Mouse (Mus musculus): ENCODE measurements at regions not wholly inside any gene's neighbourhood (a gene's known extent, or its start where the extent isn't known, plus 50 kb on each side); places are given as distances from the start of the nearest gene placed in this dataset.

DNA sequence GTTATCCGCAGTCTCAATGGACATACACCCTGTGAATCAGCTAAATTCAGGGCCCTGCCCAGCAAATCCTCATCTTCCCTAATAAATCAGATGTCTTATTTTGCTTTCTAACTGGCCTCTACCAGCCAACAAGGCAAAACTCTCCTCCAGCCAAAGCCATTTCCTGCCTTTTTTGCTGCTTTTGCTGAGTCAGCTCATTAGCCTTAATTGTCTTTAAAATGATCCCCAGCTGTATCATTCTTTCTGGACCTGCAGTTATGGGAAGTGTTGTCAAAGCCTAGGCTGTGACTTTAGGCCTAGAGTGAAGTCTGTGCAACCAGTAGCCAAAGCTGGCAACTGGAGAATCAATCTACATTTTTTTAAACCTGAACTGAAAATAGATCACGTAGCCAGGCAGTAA, 81.4 kb downstream of the Mtpn start:
- DNase-seq (ENCODE audit: low read depth, low spot score): no peak

DNA sequence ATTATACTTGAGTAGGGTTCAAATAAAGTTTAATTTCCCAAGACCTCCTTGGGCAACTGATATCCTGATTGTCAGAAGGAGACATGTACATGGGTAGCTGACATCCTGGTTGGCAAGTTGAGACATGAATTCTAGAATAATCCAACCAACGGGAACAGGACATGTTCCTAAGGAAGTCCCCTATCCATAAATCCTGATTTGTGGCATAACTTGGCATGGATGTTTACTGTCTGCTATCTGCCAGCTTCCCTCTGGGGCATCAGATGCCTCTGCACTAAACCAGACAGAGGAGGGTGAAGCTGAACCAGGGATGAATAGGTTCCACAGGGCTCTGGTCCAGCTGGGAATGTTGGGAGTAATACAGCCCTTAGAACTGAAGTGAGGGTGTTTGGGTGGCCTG, 94.7 kb downstream of the Mtpn start:
- no peak for DNase-seq (ENCODE audit: low read depth, low spot score)

DNA sequence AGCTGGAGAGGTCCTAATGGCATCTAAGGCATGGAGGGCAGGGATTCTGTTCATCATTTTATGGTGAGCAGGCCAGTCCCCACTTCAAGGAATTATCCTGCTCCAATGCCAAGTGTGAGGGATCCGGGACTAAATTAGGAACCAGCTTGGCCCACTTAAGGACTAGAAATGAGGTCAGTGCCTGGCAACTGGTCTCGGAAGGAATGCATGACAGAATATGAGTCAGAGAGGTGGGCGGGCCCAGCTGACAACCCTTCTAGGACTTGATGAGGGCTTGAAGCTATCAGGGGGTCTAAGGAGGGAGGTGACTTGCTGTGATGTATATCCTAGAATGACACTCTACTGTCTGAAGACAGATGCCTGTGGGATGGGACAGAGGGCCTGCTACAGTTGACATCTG, 100.4 kb upstream of the Fam180a start:
- DNase-seq (ENCODE audit: low read depth, low spot score): no peak

GRCm38 (mm10) chr6:35424521-35424920, 98.6 kb upstream of the Fam180a start:
- no peak for DNase-seq (ENCODE audit: low read depth, low spot score)

- peak; percentile 85 for DNase-seq (ENCODE audit: low read depth, low spot score)
Measured at GRCm38 (mm10) chr6:35420924-35421323, 95.0 kb upstream of the Fam180a start.

GRCm38 (mm10) chr6:35405044-35405443, 79.1 kb upstream of the Fam180a start:
- DNase-seq (ENCODE audit: low read depth, low spot score): no peak

- DNase-seq (ENCODE audit: low read depth, low spot score): no peak
Measured at GRCm38 (mm10) chr6:35403341-35403910, 77.5 kb upstream of the Fam180a start.

DNA sequence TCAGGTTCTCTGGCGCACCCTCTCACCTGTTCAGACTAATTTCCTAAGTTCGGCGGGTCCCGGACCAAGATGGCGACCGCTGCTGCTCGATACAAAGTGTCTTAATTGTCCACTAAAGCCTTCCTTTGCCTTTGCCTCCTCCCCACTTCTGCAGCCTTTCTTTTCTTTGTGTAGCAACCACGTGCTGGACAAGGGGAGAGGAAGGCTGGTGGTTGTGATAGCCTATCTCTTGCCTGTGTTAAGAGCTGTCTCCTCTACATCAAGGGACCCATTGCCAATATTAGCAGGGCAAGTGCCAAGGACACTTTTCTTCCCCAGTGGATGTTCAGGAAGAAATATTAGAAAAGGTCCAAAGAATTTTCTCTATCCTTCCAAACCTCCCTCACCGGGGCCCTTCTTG, 69.8 kb upstream of the Fam180a start:
- no peak for DNase-seq (ENCODE audit: low read depth, low spot score)

DNA sequence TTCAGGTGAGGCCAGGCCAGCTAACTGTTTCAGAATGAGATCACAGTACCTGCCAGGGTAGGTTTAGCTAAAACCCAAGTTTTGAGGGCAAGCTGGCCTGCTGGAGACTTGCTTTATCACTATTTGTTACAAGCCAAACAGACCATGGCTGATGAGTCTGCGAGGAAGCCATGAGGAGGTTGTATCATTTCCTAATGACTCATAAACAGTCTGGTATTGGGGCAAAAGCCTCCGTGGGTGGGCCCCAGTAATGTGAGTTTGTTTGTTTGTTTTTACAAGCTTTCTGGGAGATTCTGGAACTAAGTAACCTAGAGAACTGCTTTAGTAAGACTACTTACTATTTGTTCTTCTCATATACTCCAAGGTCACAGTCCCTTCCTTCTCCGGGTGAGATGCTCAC, 62.9 kb upstream of the Fam180a start:
- no peak for DNase-seq (ENCODE audit: low read depth, low spot score)

- no peak for DNase-seq (ENCODE audit: low read depth, low spot score)
Measured at GRCm38 (mm10) chr6:35381536-35381935, 55.6 kb upstream of the Fam180a start.

DNA sequence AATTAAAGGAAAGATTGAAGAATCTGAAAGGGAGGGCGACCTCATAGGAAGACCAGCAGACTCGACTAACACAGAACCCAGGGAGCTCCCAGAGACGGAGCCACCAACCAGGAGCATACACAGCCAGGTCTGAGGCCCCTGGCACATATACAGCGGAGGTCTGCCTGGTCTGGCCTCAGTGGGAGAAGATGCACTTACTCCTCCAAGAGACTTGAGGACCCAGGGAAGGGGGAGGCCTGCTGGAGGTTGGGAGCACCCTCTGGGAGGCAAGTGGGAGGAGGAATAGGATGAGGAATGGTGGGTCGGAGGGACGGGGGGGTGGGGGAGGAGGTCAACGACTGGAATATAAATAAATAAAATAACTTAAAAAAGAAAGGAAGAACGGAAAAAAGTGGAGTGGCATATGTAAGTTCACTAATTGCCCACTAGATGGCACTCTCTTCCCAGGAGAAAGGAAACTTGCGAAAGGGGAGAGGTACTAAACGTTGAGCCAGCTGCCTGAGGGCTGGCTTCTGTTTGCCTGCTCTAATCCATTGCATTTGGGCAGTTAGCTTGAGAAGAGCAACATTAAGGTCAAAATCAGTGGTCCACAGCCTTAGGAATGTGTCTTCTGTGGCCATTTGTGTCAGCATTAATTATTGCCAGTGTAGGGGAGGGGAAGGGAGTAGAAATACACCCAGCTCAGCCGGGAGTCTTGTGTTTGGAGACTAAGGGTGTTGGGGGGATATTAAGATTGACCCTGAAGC, 55.0 kb upstream of the Fam180a start:
- DNase-seq (ENCODE audit: low read depth, low spot score): peak; percentile 64

- peak; percentile 86 for DNase-seq (ENCODE audit: low read depth, low spot score)
Measured at GRCm38 (mm10) chr6:35379890-35380289, 53.9 kb upstream of the Fam180a start.

- no peak for DNase-seq (ENCODE audit: low read depth, low spot score)
Measured at GRCm38 (mm10) chr6:35378851-35379250, 52.9 kb upstream of the Fam180a start.

DNA sequence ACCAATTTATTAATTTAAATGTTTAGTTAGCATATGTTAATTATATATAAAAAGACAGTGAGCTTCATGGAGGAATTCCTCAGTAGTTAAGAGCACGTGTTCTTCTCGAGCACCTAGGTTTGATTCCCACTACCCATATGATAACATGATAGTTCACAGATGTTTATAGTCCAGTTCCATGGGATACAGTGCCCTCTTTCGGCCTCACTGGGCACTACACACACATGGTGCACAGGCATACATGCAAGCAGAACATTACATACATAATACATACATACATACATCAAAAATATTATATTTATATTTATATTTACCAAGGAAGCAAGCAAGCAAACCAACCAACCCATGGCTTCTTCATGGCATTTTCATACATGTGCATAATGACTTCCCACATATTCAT, 51.6 kb upstream of the Fam180a start:
- DNase-seq (ENCODE audit: low read depth, low spot score): peak; percentile 16

GRCm38 (mm10) chr6:35376526-35376925, 50.6 kb upstream of the Fam180a start:
- no peak for DNase-seq (ENCODE audit: low read depth, low spot score)

Data from A20 (cell line).